Mouse (Mus musculus) left cerebral cortex, postnatal 25 days (tissue): ENCODE measurements at regions not wholly inside any gene's neighbourhood (a gene's known extent, or its start where the extent isn't known, plus 50 kb on each side); places are given as distances from the start of the nearest gene placed in this dataset.

ENCODE experiments used
- DNase-seq, 2 experiments: peaks; one replicate each; pipeline ENCODE4 v3.0.0; 2022; ENCODE audit warnings: low spot score in 2 of 2, mixed read lengths in 1 of 2
- intact Hi-C: fragments of 180-260 bp; cut with DNase I; formaldehyde crosslinking; loops from one replicate; pipeline ENCODE4 v1.15.1; 2025

GRCm38 (mm10) chr1:77823801-77824687 lies 309.2 kb upstream of the Epha4 start:
- peak; percentile 26 to 62 for DNase-seq
- intact Hi-C loops: loop anchor here (10.0 kb wide), 1 partner anchor 259 kb away; no protein-coding TSS in a partner anchor

GRCm38 (mm10) chr1:77820101-77820500 lies 305.2 kb upstream of the Epha4 start:
- intact Hi-C loops: loop anchor here (10.0 kb wide), 1 partner anchor 255 kb away; no protein-coding TSS in a partner anchor
- DNase-seq: no peak

DNA sequence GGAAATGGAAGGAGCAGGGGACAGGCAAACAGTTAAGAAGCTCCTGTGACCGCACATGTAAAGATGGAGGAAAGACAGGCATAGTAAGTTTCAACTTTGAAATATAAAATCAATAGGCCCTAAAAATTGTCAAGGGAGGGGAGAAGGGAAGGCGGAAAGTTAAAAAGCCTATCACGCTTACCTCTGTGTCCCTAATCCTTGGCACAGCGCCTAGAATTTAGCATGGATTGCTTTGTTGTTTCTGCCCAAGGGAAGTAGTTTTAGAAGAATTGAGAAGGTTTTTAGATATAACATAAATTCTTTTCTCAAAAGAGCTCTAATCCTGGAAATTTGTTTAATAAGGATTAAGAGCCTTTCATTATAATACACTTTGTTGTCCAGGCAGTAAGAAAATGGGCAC lies 300.6 kb upstream of the Epha4 start:
- no peak for DNase-seq
- intact Hi-C loops: no loop called here

GRCm38 (mm10) chr1:77811573-77811972 lies 296.7 kb upstream of the Epha4 start:
- intact Hi-C loops: no loop called here

GRCm38 (mm10) chr1:77790974-77791373 lies 276.1 kb upstream of the Epha4 start:
- intact Hi-C loops: no loop called here
- no peak for DNase-seq

More at GRCm38 (mm10) chr1:77811573-77811972, 296.7 kb upstream of the Epha4 start:
- DNase-seq: no peak

GRCm38 (mm10) chr1:77754326-77754725 lies 239.4 kb upstream of the Epha4 start:
- DNase-seq: no peak
- intact Hi-C loops: no loop called here

GRCm38 (mm10) chr1:77748483-77749465 lies 233.9 kb upstream of the Epha4 start:
- intact Hi-C loops: no loop called here
- no peak for DNase-seq

DNA sequence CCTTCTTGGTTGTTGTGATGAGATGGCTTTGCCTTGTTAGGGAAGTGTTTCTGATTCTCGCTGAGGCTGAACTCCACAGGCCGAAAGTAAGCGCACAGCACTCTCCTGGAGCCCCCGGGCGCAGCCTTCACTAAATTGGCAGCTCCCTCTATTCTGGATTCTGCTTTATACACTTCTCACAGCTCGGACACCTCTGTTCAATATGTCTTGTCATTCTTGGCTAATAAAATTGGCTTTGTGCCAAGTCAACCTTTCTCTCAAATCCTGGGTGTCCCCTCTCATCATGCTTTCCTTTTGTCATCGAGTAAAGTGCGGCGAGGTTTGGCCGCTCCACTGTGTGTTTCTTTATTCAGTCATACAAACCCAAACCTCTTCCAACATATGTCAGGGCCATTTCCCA lies 217.2 kb upstream of the Epha4 start:
- DNase-seq: no peak
- intact Hi-C loops: no loop called here

DNA sequence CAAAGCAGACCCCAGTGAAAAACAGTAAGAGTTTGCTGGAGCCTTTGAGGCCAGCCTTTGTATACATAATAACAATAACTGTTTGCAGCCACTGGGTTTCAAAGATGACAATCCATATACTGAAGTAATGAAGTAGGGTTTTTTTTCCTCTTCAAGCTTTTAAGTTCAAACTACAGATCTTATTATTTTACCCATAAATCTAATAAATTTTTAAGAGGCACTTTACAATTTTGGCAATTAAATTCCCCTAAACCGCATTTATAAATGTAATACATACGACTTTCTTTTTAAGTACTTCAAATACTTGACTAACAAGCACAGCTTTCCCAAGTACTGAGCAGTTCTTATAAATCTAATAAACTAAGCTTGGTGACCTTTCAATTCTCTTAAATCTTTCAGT lies 212.7 kb upstream of the Epha4 start:
- no peak for DNase-seq
- intact Hi-C loops: no loop called here

GRCm38 (mm10) chr1:77723246-77723645 lies 208.4 kb upstream of the Epha4 start:
- intact Hi-C loops: no loop called here
- no peak for DNase-seq

- intact Hi-C loops: no loop called here
- DNase-seq: no peak
Observed at GRCm38 (mm10) chr1:77720859-77721258, 206.0 kb upstream of the Epha4 start.

DNA sequence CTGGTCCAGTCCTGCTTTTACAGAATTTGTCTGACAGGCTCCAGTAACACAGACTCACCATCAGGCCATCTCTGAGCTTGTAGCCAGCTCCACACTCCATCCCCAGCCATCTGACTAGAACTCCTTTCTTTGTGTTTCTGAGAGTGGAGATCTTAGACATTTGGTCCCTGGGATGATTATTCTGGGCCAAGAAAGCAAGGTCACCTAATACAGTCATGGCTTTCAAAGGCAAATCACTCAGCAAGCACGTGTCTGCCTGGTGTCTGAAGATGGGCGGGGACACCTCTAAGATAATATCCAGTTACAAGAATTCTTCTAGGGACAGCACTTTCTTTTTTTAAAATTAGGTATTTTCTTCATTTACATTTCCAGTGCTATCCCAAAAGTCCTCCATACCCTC lies 198.1 kb upstream of the Epha4 start:
- DNase-seq: no peak
- intact Hi-C loops: no loop called here

GRCm38 (mm10) chr1:77708202-77709020 lies 193.5 kb upstream of the Epha4 start:
- intact Hi-C loops: no loop called here
- DNase-seq: no peak

- DNase-seq: no peak
Observed at GRCm38 (mm10) chr1:77695228-77696018, 180.5 kb upstream of the Epha4 start.

DNA sequence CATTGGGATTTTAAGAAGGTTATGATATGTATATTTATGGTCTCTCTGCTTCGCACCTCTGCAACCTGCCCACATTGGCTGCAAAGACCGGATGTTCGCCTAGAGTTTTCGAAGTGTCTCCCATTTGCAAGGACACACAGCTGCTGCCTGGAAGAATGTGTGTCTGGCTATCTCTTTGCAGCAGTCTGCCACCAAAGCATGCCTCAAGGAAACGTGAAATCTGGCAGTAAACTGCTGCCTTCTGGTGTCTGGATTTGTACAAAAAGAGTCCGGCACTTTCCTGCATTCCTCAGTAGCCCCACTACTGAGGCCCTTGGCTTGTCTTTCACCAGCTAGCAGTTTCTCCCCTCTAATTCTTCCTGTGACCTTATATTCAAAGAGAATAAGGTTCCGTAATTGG lies 148.5 kb upstream of the Epha4 start:
- intact Hi-C loops: no loop called here
- peak; percentile 6 to 58 for DNase-seq

More at GRCm38 (mm10) chr1:77695228-77696018, 180.5 kb upstream of the Epha4 start:
- intact Hi-C loops: no loop called here

- intact Hi-C loops: no loop called here
- no peak for DNase-seq
Observed at GRCm38 (mm10) chr1:77660436-77660835, 145.5 kb upstream of the Epha4 start.

DNA sequence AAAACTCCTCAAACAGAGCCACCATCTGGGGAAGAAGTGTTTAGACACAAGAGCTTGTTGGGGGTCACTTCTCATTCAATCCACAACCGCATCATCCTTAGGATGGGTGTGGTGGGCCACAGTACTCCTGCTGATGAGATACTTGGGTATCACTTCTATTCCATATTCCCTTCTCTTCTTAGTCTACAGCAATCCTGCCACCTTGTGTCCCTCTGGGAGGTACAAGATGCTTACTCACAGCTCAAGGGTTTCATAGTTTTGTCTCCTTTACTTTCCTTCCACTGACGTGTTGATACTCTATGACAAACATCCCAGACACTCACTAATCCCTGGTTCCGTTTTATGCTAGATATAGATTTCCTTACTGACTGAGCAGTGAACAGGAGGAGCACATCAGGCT lies 122.1 kb upstream of the Epha4 start:
- peak in 1 of 2 experiments; percentile 26 for DNase-seq
- intact Hi-C loops: no loop called here

DNA sequence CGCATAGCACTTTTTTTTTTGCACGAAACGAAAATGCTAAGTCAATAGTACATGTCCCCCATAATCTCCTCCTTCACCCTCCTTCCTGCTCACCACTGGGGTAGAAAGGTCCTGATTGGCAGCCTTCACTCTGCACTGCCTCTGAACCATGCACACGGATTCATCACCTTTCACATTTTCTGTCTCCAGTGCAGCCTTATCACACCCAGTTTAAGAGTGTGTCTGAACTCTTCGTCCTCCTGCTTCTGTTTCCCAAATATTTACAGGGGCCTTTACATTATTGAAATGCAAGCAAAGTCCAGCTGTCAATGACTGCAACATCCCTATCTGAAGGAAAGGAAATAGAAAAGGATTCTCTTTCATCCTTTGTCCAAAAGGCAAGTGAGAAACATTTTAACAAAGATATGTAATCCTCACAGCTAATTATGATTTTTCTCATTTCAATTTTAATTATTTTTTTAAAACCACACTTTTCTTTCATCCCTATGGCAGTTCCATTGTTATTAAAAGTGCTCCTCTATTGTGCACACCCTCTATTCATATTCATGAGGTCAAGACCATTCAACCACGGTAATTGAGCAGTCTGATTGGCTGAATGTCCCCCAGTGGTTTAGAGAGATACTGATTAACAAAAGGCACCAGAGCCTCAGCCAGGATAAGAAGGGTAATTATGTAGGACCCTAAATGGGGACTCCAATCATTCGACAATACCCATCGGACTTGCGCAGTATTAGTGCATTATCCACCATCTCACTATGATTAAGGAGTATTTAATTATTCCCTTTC lies 114.8 kb upstream of the Epha4 start:
- DNase-seq: no peak
- intact Hi-C loops: no loop called here
